Mouse (Mus musculus) layer of hippocampus, postnatal 10 days (tissue): ENCODE results near the gene Hk1. TPM values are rescaled to one million over a fixed set of nuclear protein-coding genes. Genes with fewer than 3 reads are reported as not detected.

ENCODE experiments used
- DNase-seq, 2 experiments: peaks; one replicate each; pipeline ENCODE4 v3.0.0; 2021; ENCODE audit warnings: low spot score in 2 of 2
- total RNA-seq, 2 experiments: library from RNA; stranded (reverse); gene quantifications; 2 replicates each; pipeline ENCODE4 v1.2.3; 2021

Hk1 gene
- total RNA-seq, 2 experiments from 2014 or later: 280 to 294 TPM

DNA sequence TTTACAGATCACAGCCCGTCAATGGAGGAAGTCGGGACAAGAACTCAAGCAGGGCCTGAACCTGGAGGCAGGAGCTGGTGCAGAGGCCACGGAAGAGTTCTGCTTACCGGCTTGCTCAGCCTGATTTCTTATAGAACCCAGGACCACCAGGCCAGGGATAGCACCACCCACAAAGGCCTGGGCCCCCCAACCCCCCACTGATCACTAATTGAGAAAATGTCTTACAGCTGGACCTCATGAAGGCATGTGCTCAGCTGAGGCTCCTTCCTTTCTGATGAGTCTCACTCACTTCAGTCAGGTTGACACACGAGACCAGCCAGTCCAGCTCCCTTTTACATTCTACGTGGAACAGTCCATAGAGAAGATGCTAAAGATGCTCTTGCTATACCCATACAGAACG, 153.9 kb downstream of the Hk1 start:
- DNase-seq: no peak

DNA sequence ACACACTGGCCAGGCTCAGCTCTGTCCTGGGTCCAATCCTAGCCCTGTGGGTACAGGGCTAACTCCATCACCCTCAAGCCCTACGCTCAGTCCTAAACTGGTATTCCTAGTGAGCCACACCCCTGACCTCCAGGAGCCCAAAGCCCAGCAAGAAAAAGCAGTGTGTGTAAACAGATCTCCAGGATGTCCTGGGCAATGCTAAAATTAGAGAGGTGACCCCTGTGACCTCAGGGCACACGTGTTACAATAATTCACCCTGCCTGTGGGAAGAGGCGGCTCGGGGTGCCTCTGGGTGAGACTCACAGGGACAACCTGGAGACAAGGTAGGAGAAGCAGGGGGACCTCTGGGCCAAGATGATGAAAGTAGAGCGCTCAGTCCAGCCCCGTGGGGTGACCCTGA, 155.5 kb downstream of the Hk1 start:
- DNase-seq: no peak

DNA sequence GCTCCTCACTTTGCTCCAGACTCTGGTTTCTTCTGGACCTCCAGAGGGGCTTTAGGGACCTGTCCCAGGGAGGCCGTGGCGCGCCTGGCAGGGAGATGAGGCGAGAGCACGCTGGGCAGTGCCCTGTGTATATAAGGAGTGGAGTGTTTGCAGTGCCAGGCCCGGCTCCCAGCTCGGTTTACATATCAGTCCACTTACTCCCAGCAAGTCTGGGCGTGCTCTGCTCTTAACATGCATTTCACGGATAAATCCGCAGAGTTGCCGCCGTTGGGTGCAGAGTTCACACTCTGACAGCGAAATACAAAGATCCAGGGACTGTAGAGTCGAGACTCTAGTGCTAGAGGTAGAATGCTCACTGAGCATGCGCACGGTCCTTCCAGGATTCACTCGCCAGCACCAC, 156.9 kb downstream of the Hk1 start:
- DNase-seq: no peak

DNA sequence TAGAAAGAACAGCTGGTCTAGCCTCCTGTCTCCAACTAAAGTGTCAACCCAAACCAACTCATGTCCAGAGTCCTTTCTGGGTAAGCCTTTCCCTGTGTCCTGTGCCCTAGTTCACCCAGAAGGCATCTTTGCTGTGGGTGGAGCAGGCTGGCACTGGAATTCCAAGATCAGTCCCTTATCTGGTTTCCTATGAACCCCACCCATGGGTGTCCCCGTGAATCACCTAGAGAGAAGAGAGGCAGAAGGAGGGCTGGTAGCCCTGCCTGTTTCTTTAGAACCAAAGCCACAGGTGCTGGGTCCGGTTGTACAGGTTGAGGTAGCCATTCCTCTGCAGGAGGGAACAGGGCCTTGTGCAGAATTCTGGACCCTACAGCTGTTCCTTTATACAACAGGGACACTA, 158.1 kb downstream of the Hk1 start:
- no peak for DNase-seq

DNA sequence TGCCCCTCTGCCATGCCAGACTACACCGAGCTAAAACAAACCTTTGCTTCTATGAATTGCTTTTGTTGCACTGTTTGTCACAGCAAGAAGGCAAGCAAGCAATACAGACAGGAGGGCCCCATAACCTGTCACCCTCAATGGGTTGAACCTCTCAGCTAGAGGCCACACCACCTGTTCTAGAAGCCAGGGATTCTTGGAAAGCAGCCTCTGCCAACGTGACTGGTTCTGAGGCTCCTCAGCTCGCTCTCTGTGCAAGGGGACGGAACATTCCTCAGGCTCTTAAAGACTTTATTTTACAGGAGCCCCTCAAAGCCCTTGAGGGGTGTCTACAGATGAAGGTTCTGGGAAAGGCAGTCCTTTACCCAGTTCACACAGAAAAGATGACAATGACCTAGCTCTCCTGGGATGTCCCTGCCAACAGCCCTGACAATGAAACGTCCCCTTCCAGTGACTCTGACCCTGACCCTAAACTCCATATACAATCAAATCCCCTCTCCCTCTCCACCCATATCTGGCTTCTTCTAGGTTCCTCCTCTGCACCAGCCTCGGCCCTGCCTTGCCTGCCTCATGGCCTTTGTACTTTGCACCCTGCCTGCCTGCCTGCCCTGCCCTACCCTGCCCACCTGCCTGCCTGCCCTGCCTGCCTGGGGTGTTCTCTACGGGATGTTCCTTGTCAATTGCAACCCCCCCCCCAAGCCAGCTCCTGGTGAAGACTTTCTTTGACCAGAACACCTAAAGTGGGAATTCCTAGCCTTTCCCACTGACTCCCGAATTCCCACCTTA, 158.8 kb downstream of the Hk1 start:
- DNase-seq: no peak

Other genes starting within 250 kb of the Hk1 start
- not detected for gene Neurog3, start 246.8 kb downstream of the Hk1 start, total RNA-seq
- gene Fam241b, start 236.0 kb downstream of the Hk1 start, total RNA-seq: 10 to 100 TPM; 49.1 to 55.5 TPM
- gene Tspan15, start 148.7 kb downstream of the Hk1 start, total RNA-seq: 1 to 10 TPM; 7.9 to 9.0 TPM
- under 1 TPM in 1 of 2 experiments, not detected in 1; 0.25 TPM for gene Tacr2, start 127.5 kb downstream of the Hk1 start, total RNA-seq
- gene Hkdc1, start 42.6 kb upstream of the Hk1 start, total RNA-seq: 1 to 10 TPM; 5.0 to 6.4 TPM
- 1 to 10 TPM; 1.7 to 2.1 TPM for gene 4930507D05Rik, start 69.6 kb upstream of the Hk1 start, total RNA-seq
- 10 to 100 TPM; 22.1 to 23.7 TPM for gene Supv3l1, start 69.8 kb upstream of the Hk1 start, total RNA-seq
- gene Vps26a, start 106.9 kb upstream of the Hk1 start, total RNA-seq: 10 to 100 TPM; 37.2 to 41.1 TPM
- 10 to 100 TPM in 1 of 2 experiments, 1 to 10 TPM in 1; 9.3 to 10.3 TPM for gene Srgn, start 147.5 kb upstream of the Hk1 start, total RNA-seq
- 100 to 1,000 TPM; 140 to 141 TPM for gene Kif1bp, start 198.5 kb upstream of the Hk1 start, total RNA-seq
- 10 to 100 TPM; 34.9 to 35.0 TPM for gene Ddx21, start 222.4 kb upstream of the Hk1 start, total RNA-seq